Mouse (Mus musculus) left cerebral cortex, adult 18-20 months (tissue): ENCODE data around the gene Gpatch11. TPM values are rescaled to one million over a fixed set of nuclear protein-coding genes. Genes with fewer than 3 reads are reported as not detected.

Source experiments
- DNase-seq, 2 experiments: peaks; one replicate each; pipeline ENCODE4 v3.0.0; 2021 to 2022; ENCODE audit warnings: low spot score in 2 of 2, mixed read lengths in 1 of 2
- total RNA-seq, 2 experiments: library from RNA; stranded (reverse); gene quantifications; 2 replicates each; pipeline ENCODE4 v1.2.3; 2021

Gpatch11 gene
- total RNA-seq, 2 experiments from 2014 or later = 37.4 to 44.6 TPM

- DNase-seq = no peak
Observed at GRCm38 (mm10) chr17:78889184-78889583, 53.8 kb downstream of the Gpatch11 start.

DNA sequence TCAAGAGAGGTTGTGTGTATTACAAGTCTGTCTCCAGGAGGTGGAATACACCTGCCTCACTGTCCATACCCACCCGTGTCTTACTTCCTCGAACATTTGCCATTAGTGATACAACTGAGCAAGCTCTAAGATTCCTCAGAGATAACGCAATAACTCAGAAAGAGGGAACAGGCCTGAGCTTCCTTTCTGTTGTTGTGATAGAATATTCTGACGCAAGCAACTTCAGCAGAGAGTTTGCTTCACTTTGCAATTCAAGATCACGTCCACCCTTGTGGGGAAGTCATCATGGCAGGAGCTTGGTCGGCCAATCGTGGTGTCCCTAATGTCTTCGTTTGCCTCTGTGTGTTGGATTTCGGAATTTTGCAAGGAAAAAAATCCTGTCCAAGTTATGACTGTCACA lies 55.7 kb downstream of the Gpatch11 start:
- no peak for DNase-seq

DNA sequence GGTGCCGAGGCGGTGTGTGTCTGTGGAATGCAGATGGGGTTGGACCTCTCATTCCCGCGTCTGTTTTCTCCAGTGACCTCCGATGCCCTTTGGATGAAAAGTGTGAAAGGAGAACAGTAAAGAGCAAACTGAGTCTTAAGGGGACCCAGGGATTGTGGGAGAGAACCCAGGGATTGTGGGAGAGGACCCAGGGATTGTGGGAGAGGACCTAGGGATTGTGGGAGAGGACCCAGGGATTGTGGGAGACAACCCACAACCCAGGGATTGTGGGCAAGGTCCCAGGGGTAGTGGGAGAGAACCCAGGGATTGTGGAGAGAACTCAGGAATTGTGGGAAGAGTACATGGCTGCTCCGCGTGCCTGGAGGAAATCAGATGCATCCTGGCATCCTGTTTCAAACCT lies 59.6 kb downstream of the Gpatch11 start:
- DNase-seq = no peak

DNA sequence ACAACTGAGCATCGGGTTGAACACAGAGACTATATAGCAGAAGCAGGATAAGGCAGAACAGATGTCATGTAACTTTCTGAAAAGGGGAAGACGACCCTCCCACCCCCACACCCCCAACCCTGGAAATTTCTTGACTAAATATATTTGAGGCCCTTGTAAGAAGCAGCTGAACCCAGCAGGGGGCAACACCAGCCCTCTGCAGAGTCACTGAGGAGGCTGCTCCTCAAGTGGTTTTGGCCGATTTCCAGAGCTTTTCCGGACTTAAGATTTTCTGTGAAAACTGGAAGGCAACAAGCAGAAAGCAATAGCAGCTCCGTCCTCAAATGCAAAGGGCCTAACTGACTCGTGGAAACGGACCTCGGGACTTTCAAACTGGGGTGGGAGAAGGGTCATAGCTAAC lies 60.0 kb downstream of the Gpatch11 start:
- peak in 1 of 2 experiments; percentile 19 for DNase-seq

Other genes with a start within 250 kb of the Gpatch11 start
- 10 to 100 TPM; 58.8 to 68.7 TPM for gene Strn, start 98.4 kb upstream of the Gpatch11 start, total RNA-seq
- gene Heatr5b, start 203 bp upstream of the Gpatch11 start, total RNA-seq = 10 to 100 TPM; 49.5 to 53.4 TPM
- 1 to 10 TPM; 4.3 to 5.0 TPM for gene Eif2ak2, start 47.0 kb downstream of the Gpatch11 start, total RNA-seq
- not detected for gene Sult6b1, start 71.4 kb downstream of the Gpatch11 start, total RNA-seq
- gene Cebpzos, start 80.9 kb downstream of the Gpatch11 start, total RNA-seq = 10 to 100 TPM; 24.0 to 29.4 TPM
- 10 to 100 TPM; 36.2 to 36.3 TPM for gene Cebpz, start 101.5 kb downstream of the Gpatch11 start, total RNA-seq
- gene Ndufaf7, start 101.6 kb downstream of the Gpatch11 start, total RNA-seq = 10 to 100 TPM; 62.9 to 67.4 TPM
- 1 to 10 TPM; 9.3 to 10.0 TPM for gene Prkd3, start 185.2 kb downstream of the Gpatch11 start, total RNA-seq
- 10 to 100 TPM in 1 of 2 experiments, 1 to 10 TPM in 1; 8.3 to 10.3 TPM for gene Qpct, start 216.3 kb downstream of the Gpatch11 start, total RNA-seq